Mouse (Mus musculus) ovary, postnatal 14 days (tissue): Measurements from ENCODE around the gene Entpd1.
A peak's percentile ranks its signal among the peaks of the same experiment; 100 is the strongest.

Experiments
- DNase-seq: peaks from one replicate; pipeline ENCODE4 v3.0.0; 2022; ENCODE audit warnings: low spot score

The Entpd1 gene

GRCm38 (mm10) chr19:40665778-40666177 is 53.6 kb downstream of the Entpd1 start:
- no peak for DNase-seq

GRCm38 (mm10) chr19:40667111-40667510 is 54.9 kb downstream of the Entpd1 start:
- DNase-seq: no peak

GRCm38 (mm10) chr19:40675329-40675728 is 63.2 kb downstream of the Entpd1 start:
- DNase-seq: no peak

GRCm38 (mm10) chr19:40678087-40678486 is 65.9 kb downstream of the Entpd1 start:
- no peak for DNase-seq

GRCm38 (mm10) chr19:40678532-40679307 is 66.6 kb downstream of the Entpd1 start:
- no peak for DNase-seq

GRCm38 (mm10) chr19:40679632-40680031 is 67.5 kb downstream of the Entpd1 start:
- DNase-seq: no peak

- no peak for DNase-seq
Observed at GRCm38 (mm10) chr19:40684124-40684523, 72.0 kb downstream of the Entpd1 start.

GRCm38 (mm10) chr19:40684566-40684965 is 72.4 kb downstream of the Entpd1 start:
- DNase-seq: no peak

- no peak for DNase-seq
Observed at GRCm38 (mm10) chr19:40687291-40687927, 75.2 kb downstream of the Entpd1 start.

- no peak for DNase-seq
Observed at GRCm38 (mm10) chr19:40693201-40693600, 81.0 kb downstream of the Entpd1 start.

- no peak for DNase-seq
Observed at GRCm38 (mm10) chr19:40696116-40696515, 84.0 kb downstream of the Entpd1 start.

- no peak for DNase-seq
Observed at GRCm38 (mm10) chr19:40698103-40698853, 86.1 kb downstream of the Entpd1 start.

GRCm38 (mm10) chr19:40699816-40700215 is 87.7 kb downstream of the Entpd1 start:
- DNase-seq: no peak

GRCm38 (mm10) chr19:40702406-40702805 is 90.2 kb downstream of the Entpd1 start:
- no peak for DNase-seq

- no peak for DNase-seq
Observed at GRCm38 (mm10) chr19:40712889-40713628, 100.9 kb downstream of the Entpd1 start.

GRCm38 (mm10) chr19:40714700-40715099 is 102.5 kb downstream of the Entpd1 start:
- no peak for DNase-seq

GRCm38 (mm10) chr19:40716981-40717380 is 104.8 kb downstream of the Entpd1 start:
- no peak for DNase-seq

- DNase-seq: no peak
Observed at GRCm38 (mm10) chr19:40719439-40720105, 107.4 kb downstream of the Entpd1 start.

- no peak for DNase-seq
Observed at GRCm38 (mm10) chr19:40720381-40720780, 108.2 kb downstream of the Entpd1 start.

- DNase-seq: peak; percentile 46
Observed at GRCm38 (mm10) chr19:40722137-40723038, 110.2 kb downstream of the Entpd1 start.
